Mouse (Mus musculus): Measurements from ENCODE around the gene Cort. TPM values are rescaled to one million over a fixed set of nuclear protein-coding genes. Genes with fewer than 3 reads are reported as not detected.

Cort gene
- polyA plus RNA-seq, 1 experiment from 2014 or later: not detected

GRCm38 (mm10) chr4:149161166-149161565 lies 34.6 kb upstream of the Cort start:
- peaks cover 32% of the 10 kb centered on the region for H3K4me1 ChIP-seq
- no peak overlapping the region for H3K4me2 ChIP-seq
- no peak overlapping the region for H3K9ac ChIP-seq
- H3K36me3 ChIP-seq: peaks cover 94% of the 10 kb centered on the region
- no peaks in the 10 kb centered on the region for H3K9me3 ChIP-seq (replicated peaks)
- no peak overlapping the region for H3K4me3 ChIP-seq
- ATAC-seq: no peak
- H3K27ac ChIP-seq: no peak overlapping the region
- WGBS (ENCODE audit: insufficient replicate concordance): 82% methylated on average over 6 of the region's 6 CpGs
- H3K27me3 ChIP-seq (replicated peaks): no peaks in the 10 kb centered on the region

GRCm38 (mm10) chr4:149159891-149160290 lies 33.3 kb upstream of the Cort start:
- no peak overlapping the region for H3K9ac ChIP-seq
- 83% methylated on average over 13 of the region's 13 CpGs for WGBS (ENCODE audit: insufficient replicate concordance)
- peaks cover 100% of the 10 kb centered on the region for H3K36me3 ChIP-seq
- no peaks in the 10 kb centered on the region for H3K9me3 ChIP-seq (replicated peaks)
- peaks cover 21% of the 10 kb centered on the region for H3K4me1 ChIP-seq
- H3K4me3 ChIP-seq: no peak overlapping the region
- H3K27me3 ChIP-seq (replicated peaks): no peaks in the 10 kb centered on the region
- no peak overlapping the region for H3K27ac ChIP-seq
- ATAC-seq: no peak
- no peak overlapping the region for H3K4me2 ChIP-seq

GRCm38 (mm10) chr4:149159203-149159602 lies 32.6 kb upstream of the Cort start:
- Histone ChIP-seq H3K27me3 (replicated peaks) (no peaks in the 10 kb centered on the region), H3K4me2 (no peak overlapping the region), H3K27ac (no peak overlapping the region), H3K9ac (no peak overlapping the region), H3K4me1 (peaks cover 14% of the 10 kb centered on the region), H3K9me3 (replicated peaks) (no peaks in the 10 kb centered on the region), H3K4me3 (no peak overlapping the region), H3K36me3 (peaks cover 100% of the 10 kb centered on the region)
- WGBS (ENCODE audit: insufficient replicate concordance): 74% methylated on average over 2 of the region's 2 CpGs
- no peak for ATAC-seq

GRCm38 (mm10) chr4:149157415-149157973 lies 30.9 kb upstream of the Cort start:
- Histone ChIP-seq H3K4me2 (no peak overlapping the region), H3K9me3 (replicated peaks) (no peaks in the 10 kb centered on the region), H3K36me3 (peaks cover 100% of the 10 kb centered on the region), H3K27me3 (replicated peaks) (no peaks in the 10 kb centered on the region), H3K4me1 (0 out of 2 replicates have a peak, but pooled peaks cover 3% of the 10 kb centered on the region), H3K9ac (no peak overlapping the region), H3K27ac (no peak overlapping the region), H3K4me3 (no peak overlapping the region)
- ATAC-seq: no peak
- WGBS (ENCODE audit: insufficient replicate concordance): 82% methylated on average over 8 of the region's 8 CpGs

GRCm38 (mm10) chr4:149155711-149156110 lies 29.1 kb upstream of the Cort start:
- Histone ChIP-seq H3K9me3 (replicated peaks) (no peaks in the 10 kb centered on the region), H3K4me1 (0 out of 2 replicates have a peak, but pooled peaks cover 3% of the 10 kb centered on the region), H3K4me3 (no peak overlapping the region), H3K9ac (no peak overlapping the region), H3K27me3 (replicated peaks) (no peaks in the 10 kb centered on the region), H3K4me2 (no peak overlapping the region), H3K27ac (no peak overlapping the region), H3K36me3 (peaks cover 100% of the 10 kb centered on the region)
- no peak for ATAC-seq
- 75% methylated on average over 6 of the region's 6 CpGs for WGBS (ENCODE audit: insufficient replicate concordance)

GRCm38 (mm10) chr4:149154859-149155258 lies 28.3 kb upstream of the Cort start:
- no peak for ATAC-seq
- Histone ChIP-seq H3K27me3 (replicated peaks) (no peaks in the 10 kb centered on the region), H3K4me3 (no peak overlapping the region), H3K9ac (no peak overlapping the region), H3K4me2 (no peak overlapping the region), H3K36me3 (peaks cover 100% of the 10 kb centered on the region), H3K9me3 (replicated peaks) (no peaks in the 10 kb centered on the region), H3K4me1 (no peaks in the 10 kb centered on the region), H3K27ac (no peak overlapping the region)
- whole genome bisulfite sequencing (ENCODE audit: insufficient replicate concordance): 93% methylated on average over 7 of the region's 7 CpGs

- ATAC-seq: no peak
- WGBS (ENCODE audit: insufficient replicate concordance): 83% methylated on average over 11 of the region's 11 CpGs
- peaks cover 17% of the 10 kb centered on the region for H3K4me1 ChIP-seq
- no peaks in the 10 kb centered on the region for H3K9me3 ChIP-seq (replicated peaks)
- peaks cover 67% of the 10 kb centered on the region for H3K36me3 ChIP-seq
- H3K27ac ChIP-seq: no peak overlapping the region
- no peak overlapping the region for H3K4me3 ChIP-seq
- no peaks in the 10 kb centered on the region for H3K27me3 ChIP-seq (replicated peaks)
- no peak overlapping the region for H3K9ac ChIP-seq
- H3K4me2 ChIP-seq: no peak overlapping the region
These were observed 24.2 kb upstream of the Cort start for GRCm38 (mm10) chr4:149150721-149151120.

GRCm38 (mm10) chr4:149150256-149150655 lies 23.7 kb upstream of the Cort start:
- Histone ChIP-seq H3K27ac (peak overlapping the region; percentile 8; the same call in 1 of the 2 replicates), H3K4me1 (peaks cover 17% of the 10 kb centered on the region), H3K36me3 (peaks cover 63% of the 10 kb centered on the region), H3K9ac (no peak overlapping the region), H3K27me3 (replicated peaks) (no peaks in the 10 kb centered on the region), H3K9me3 (replicated peaks) (no peaks in the 10 kb centered on the region), H3K4me3 (no peak overlapping the region), H3K4me2 (no peak overlapping the region)
- 0 out of 2 replicates have a peak, but pooled peaks have one; percentile 10 for ATAC-seq
- 68% methylated on average over 11 of the region's 11 CpGs for WGBS (ENCODE audit: insufficient replicate concordance)

GRCm38 (mm10) chr4:149149611-149150010 lies 23.0 kb upstream of the Cort start:
- ATAC-seq: peak; percentile 51

GRCm38 (mm10) chr4:149149196-149149595 lies 22.6 kb upstream of the Cort start:
- Histone ChIP-seq H3K4me1 (peaks cover 17% of the 10 kb centered on the region), H3K4me3 (no peak overlapping the region), H3K9me3 (replicated peaks) (no peaks in the 10 kb centered on the region), H3K4me2 (no peak overlapping the region), H3K27me3 (replicated peaks) (no peaks in the 10 kb centered on the region), H3K36me3 (peaks cover 52% of the 10 kb centered on the region), H3K9ac (no peak overlapping the region), H3K27ac (no peak overlapping the region)
- WGBS (ENCODE audit: insufficient replicate concordance): 66% methylated on average over 9 of the region's 9 CpGs
- no peak; the same call in 1 of the 2 replicates for ATAC-seq

More at GRCm38 (mm10) chr4:149149611-149150010, 23.0 kb upstream of the Cort start:
- peaks cover 56% of the 10 kb centered on the region for H3K36me3 ChIP-seq
- no peak overlapping the region for H3K4me3 ChIP-seq
- WGBS (ENCODE audit: insufficient replicate concordance): 78% methylated on average over 7 of the region's 7 CpGs
- H3K9ac ChIP-seq: no peak overlapping the region
- H3K4me1 ChIP-seq: peaks cover 17% of the 10 kb centered on the region
- H3K27ac ChIP-seq: no peak overlapping the region
- H3K9me3 ChIP-seq (replicated peaks): no peaks in the 10 kb centered on the region
- no peaks in the 10 kb centered on the region for H3K27me3 ChIP-seq (replicated peaks)
- H3K4me2 ChIP-seq: no peak overlapping the region

- Histone ChIP-seq H3K4me1 (peaks cover 17% of the 10 kb centered on the region), H3K27ac (no peak overlapping the region), H3K36me3 (peaks cover 41% of the 10 kb centered on the region), H3K27me3 (replicated peaks) (no peaks in the 10 kb centered on the region), H3K4me3 (no peak overlapping the region), H3K4me2 (no peak overlapping the region), H3K9ac (no peak overlapping the region), H3K9me3 (replicated peaks) (no peaks in the 10 kb centered on the region)
- no peak for ATAC-seq
- WGBS (ENCODE audit: insufficient replicate concordance): 54% methylated on average over 4 of the region's 4 CpGs
These were observed 21.5 kb upstream of the Cort start for GRCm38 (mm10) chr4:149148084-149148483.

- H3K4me2 ChIP-seq: no peak overlapping the region
- H3K36me3 ChIP-seq: peaks cover 36% of the 10 kb centered on the region
- 56% methylated on average over 7 of the region's 7 CpGs for WGBS (ENCODE audit: insufficient replicate concordance)
- no peak overlapping the region for H3K4me3 ChIP-seq
- H3K9me3 ChIP-seq (replicated peaks): no peaks in the 10 kb centered on the region
- H3K27me3 ChIP-seq (replicated peaks): 0 out of 2 replicates have a peak, but pooled peaks cover 4% of the 10 kb centered on the region
- H3K27ac ChIP-seq: no peak overlapping the region
- H3K4me1 ChIP-seq: peaks cover 17% of the 10 kb centered on the region
- no peak for ATAC-seq
- H3K9ac ChIP-seq: no peak overlapping the region
These were observed 21.0 kb upstream of the Cort start for GRCm38 (mm10) chr4:149147528-149147927.

GRCm38 (mm10) chr4:149145151-149145550 lies 18.6 kb upstream of the Cort start:
- Histone ChIP-seq H3K4me3 (no peak overlapping the region), H3K9me3 (replicated peaks) (no peaks in the 10 kb centered on the region), H3K27me3 (replicated peaks) (0 out of 2 replicates have a peak, but pooled peaks cover 9% of the 10 kb centered on the region), H3K36me3 (peaks cover 12% of the 10 kb centered on the region), H3K9ac (no peak overlapping the region), H3K27ac (no peak overlapping the region), H3K4me2 (no peak overlapping the region), H3K4me1 (peaks cover 17% of the 10 kb centered on the region)
- 80% methylated on average over 4 of the region's 4 CpGs for WGBS (ENCODE audit: insufficient replicate concordance)
- ATAC-seq: no peak

Data from liver, embryonic 12.5 days (tissue).